Mouse (Mus musculus): Measurements from ENCODE around the gene Hsp90aa1. TPM values are rescaled to one million over a fixed set of nuclear protein-coding genes. Genes with fewer than 3 reads are reported as not detected.
A peak's percentile ranks its signal among the peaks of the same experiment; 100 is the strongest.
"Not testable (repeated sequence)": the region's sequence is repeated elsewhere in the genome, so short reads cannot be mapped to it uniquely, and the experiment has no call there.

Hsp90aa1 gene
- polyA plus RNA-seq, 1 experiment from 2014 or later = 985 TPM

GRCm38 (mm10) chr12:110725051-110725450 lies 22.5 kb upstream of the Hsp90aa1 start:
- Histone ChIP-seq H3K27ac (ENCODE audit: low read depth) (no peak overlapping the region), H3K4me1 (replicated peaks; ENCODE audit: control insufficient read depth, insufficient read depth, low read length) (no peaks in the 10 kb centered on the region), H3K27me3 (replicated peaks; ENCODE audit: control insufficient read depth, insufficient read depth, low read length) (0 out of 2 replicates have a peak, but pooled peaks cover 4% of the 10 kb centered on the region), H3K4me2 (ENCODE audit: low read length) (no peak overlapping the region), H3K36me3 (ENCODE audit: control insufficient read depth, insufficient read depth, low read length) (no peaks in the 10 kb centered on the region), H3K9me3 (ENCODE audit: control insufficient read depth, low read length) (no peaks in the 10 kb centered on the region), H3K9ac (ENCODE audit: low read length) (no peak overlapping the region), H3K4me3 (ENCODE audit: low read depth, low read length) (no peak overlapping the region)
- 94% methylated on average over 5 of the region's 5 CpGs for WGBS
- DNase-seq (ENCODE audit: low spot score) (no peak), ATAC-seq (replicated peaks; ENCODE audit: low FRiP score, low TSS enrichment, low read depth) (no peak)

GRCm38 (mm10) chr12:110716004-110716403 lies 13.5 kb upstream of the Hsp90aa1 start:
- ATAC-seq (replicated peaks; ENCODE audit: low FRiP score, low TSS enrichment, low read depth) = 0 out of 2 replicates have a peak, but pooled peaks have one; percentile 50
- H3K4me2 ChIP-seq (ENCODE audit: low read length) = no peak overlapping the region
- WGBS = 12% methylated on average over 5 of the region's 5 CpGs
- H3K4me3 ChIP-seq (ENCODE audit: low read depth, low read length) = no peak overlapping the region
- no peak overlapping the region for H3K27ac ChIP-seq (ENCODE audit: low read depth)
- H3K9ac ChIP-seq (ENCODE audit: low read length) = no peak overlapping the region
- no peaks in the 10 kb centered on the region for H3K9me3 ChIP-seq (ENCODE audit: control insufficient read depth, low read length)
- no peaks in the 10 kb centered on the region for H3K4me1 ChIP-seq (replicated peaks; ENCODE audit: control insufficient read depth, insufficient read depth, low read length)
- no peaks in the 10 kb centered on the region for H3K36me3 ChIP-seq (ENCODE audit: control insufficient read depth, insufficient read depth, low read length)
- H3K27me3 ChIP-seq (replicated peaks; ENCODE audit: control insufficient read depth, insufficient read depth, low read length) = 0 out of 2 replicates have a peak, but pooled peaks cover 6% of the 10 kb centered on the region
- DNase-seq (ENCODE audit: low spot score) = no peak

DNA sequence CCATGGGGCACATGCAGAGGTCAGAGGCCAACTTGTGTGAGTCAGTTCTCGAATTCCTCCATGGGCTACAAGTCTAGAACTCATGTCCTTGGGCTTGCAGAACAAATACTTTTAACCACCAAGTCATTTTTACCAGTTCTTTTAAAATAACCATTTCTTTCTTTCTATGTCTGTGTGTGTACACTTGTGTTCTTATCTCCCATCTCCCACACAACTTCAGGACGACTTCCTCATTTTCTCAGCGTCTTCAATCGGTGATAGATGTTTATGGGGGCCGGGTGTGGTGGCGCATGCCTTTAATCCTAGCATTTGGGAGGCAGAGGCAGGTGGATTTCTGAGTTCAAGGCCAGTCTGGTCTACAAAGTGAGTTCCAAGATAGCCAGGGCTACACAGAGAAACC lies 11.7 kb upstream of the Hsp90aa1 start:
- H3K27me3 ChIP-seq (replicated peaks; ENCODE audit: control insufficient read depth, insufficient read depth, low read length) = 0 out of 2 replicates have a peak, but pooled peaks cover 1% of the 10 kb centered on the region
- no peak overlapping the region for H3K4me2 ChIP-seq (ENCODE audit: low read length)
- WGBS = 93% methylated on average over 6 of the region's 6 CpGs
- H3K9me3 ChIP-seq (ENCODE audit: control insufficient read depth, low read length) = no peaks in the 10 kb centered on the region
- no peaks in the 10 kb centered on the region for H3K4me1 ChIP-seq (replicated peaks; ENCODE audit: control insufficient read depth, insufficient read depth, low read length)
- H3K36me3 ChIP-seq (ENCODE audit: control insufficient read depth, insufficient read depth, low read length) = no peaks in the 10 kb centered on the region
- no peak overlapping the region for H3K4me3 ChIP-seq (ENCODE audit: low read depth, low read length)
- H3K27ac ChIP-seq (ENCODE audit: low read depth) = no peak overlapping the region
- no peak for ATAC-seq (replicated peaks; ENCODE audit: low FRiP score, low TSS enrichment, low read depth)
- no peak overlapping the region for H3K9ac ChIP-seq (ENCODE audit: low read length)
- DNase-seq (ENCODE audit: low spot score) = no peak

DNA sequence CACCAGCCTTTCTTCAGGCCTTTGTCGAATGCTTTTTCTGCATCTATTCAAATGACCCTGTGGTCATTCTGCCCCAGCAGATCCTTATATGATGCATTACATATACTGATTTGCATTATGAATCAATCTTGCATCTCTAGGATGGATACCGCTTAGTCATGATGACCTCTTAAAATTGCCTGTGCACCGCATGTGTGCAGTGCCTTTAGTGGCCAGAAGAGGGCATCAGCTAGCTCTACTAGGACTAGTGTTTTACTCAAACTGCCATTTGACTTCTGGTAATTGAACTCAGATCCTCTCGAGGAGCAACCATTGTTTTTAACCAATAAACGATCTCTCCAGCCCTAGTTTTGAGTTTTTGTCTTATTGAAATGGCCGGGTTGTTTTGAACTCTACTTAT lies 11.3 kb upstream of the Hsp90aa1 start:
- 96% methylated on average over 6 of the region's 6 CpGs for WGBS
- H3K4me1 ChIP-seq (replicated peaks; ENCODE audit: control insufficient read depth, insufficient read depth, low read length) = no peaks in the 10 kb centered on the region
- H3K4me3 ChIP-seq (ENCODE audit: low read depth, low read length) = no peak overlapping the region
- H3K27ac ChIP-seq (ENCODE audit: low read depth) = no peak overlapping the region
- H3K9ac ChIP-seq (ENCODE audit: low read length) = no peak overlapping the region
- DNase-seq (ENCODE audit: low spot score) (no peak), ATAC-seq (replicated peaks; ENCODE audit: low FRiP score, low TSS enrichment, low read depth) (no peak)
- H3K36me3 ChIP-seq (ENCODE audit: control insufficient read depth, insufficient read depth, low read length) = no peaks in the 10 kb centered on the region
- no peaks in the 10 kb centered on the region for H3K27me3 ChIP-seq (replicated peaks; ENCODE audit: control insufficient read depth, insufficient read depth, low read length)
- no peaks in the 10 kb centered on the region for H3K9me3 ChIP-seq (ENCODE audit: control insufficient read depth, low read length)
- H3K4me2 ChIP-seq (ENCODE audit: low read length) = no peak overlapping the region

DNA sequence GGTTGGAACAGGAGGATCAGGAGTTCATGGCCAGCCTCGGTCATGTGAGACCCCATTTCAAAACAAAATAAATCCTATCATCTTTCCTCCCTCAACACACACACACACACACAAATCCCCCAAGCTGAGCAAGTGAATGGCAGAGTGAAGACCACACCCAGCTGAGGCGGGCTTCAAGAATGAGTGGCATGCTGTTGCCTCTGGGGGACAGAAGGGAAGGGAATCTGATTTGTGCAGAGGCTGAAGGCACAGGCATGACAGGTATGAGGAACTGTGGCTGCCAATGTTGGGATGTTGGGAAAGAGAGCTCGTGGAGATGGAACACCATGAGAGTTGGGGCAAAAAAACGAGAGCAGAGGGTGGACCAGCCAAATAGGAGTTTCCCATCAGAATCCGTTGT lies 8.7 kb upstream of the Hsp90aa1 start:
- no peak for ATAC-seq (replicated peaks; ENCODE audit: low FRiP score, low TSS enrichment, low read depth)
- WGBS = 61% methylated on average over 5 of the region's 5 CpGs

GRCm38 (mm10) chr12:110707451-110707850 lies 4.9 kb upstream of the Hsp90aa1 start:
- Histone ChIP-seq H3K36me3 (ENCODE audit: control insufficient read depth, insufficient read depth, low read length) (no peaks in the 10 kb centered on the region), H3K27ac (ENCODE audit: low read depth) (no peak overlapping the region), H3K9ac (ENCODE audit: low read length) (no peak overlapping the region), H3K4me3 (ENCODE audit: low read depth, low read length) (no peak overlapping the region), H3K4me2 (ENCODE audit: low read length) (no peak overlapping the region), H3K4me1 (replicated peaks; ENCODE audit: control insufficient read depth, insufficient read depth, low read length) (no peaks in the 10 kb centered on the region), H3K27me3 (replicated peaks; ENCODE audit: control insufficient read depth, insufficient read depth, low read length) (no peaks in the 10 kb centered on the region), H3K9me3 (ENCODE audit: control insufficient read depth, low read length) (no peaks in the 10 kb centered on the region)
- ATAC-seq (replicated peaks; ENCODE audit: low FRiP score, low TSS enrichment, low read depth) (no peak), DNase-seq (ENCODE audit: low spot score) (no peak)
- 88% methylated on average over 7 of the region's 7 CpGs for WGBS

More for the DNA sequence above, 8.7 kb upstream of the Hsp90aa1 start:
- Histone ChIP-seq H3K9ac (ENCODE audit: low read length) (no peak overlapping the region), H3K4me1 (replicated peaks; ENCODE audit: control insufficient read depth, insufficient read depth, low read length) (no peaks in the 10 kb centered on the region), H3K36me3 (ENCODE audit: control insufficient read depth, insufficient read depth, low read length) (no peaks in the 10 kb centered on the region), H3K4me2 (ENCODE audit: low read length) (no peak overlapping the region), H3K27ac (ENCODE audit: low read depth) (no peak overlapping the region), H3K9me3 (ENCODE audit: control insufficient read depth, low read length) (no peaks in the 10 kb centered on the region), H3K27me3 (replicated peaks; ENCODE audit: control insufficient read depth, insufficient read depth, low read length) (no peaks in the 10 kb centered on the region), H3K4me3 (ENCODE audit: low read depth, low read length) (no peak overlapping the region)
- no peak for DNase-seq (ENCODE audit: low spot score)

- Histone ChIP-seq H3K27me3 (replicated peaks; ENCODE audit: control insufficient read depth, insufficient read depth, low read length) (no peaks in the 10 kb centered on the region), H3K9ac (ENCODE audit: low read length) (peak overlapping the region; percentile 41), H3K4me3 (ENCODE audit: low read depth, low read length) (peak overlapping the region; percentile 34), H3K4me1 (replicated peaks; ENCODE audit: control insufficient read depth, insufficient read depth, low read length) (no peaks in the 10 kb centered on the region), H3K4me2 (ENCODE audit: low read length) (peak overlapping the region; percentile 68), H3K27ac (ENCODE audit: low read depth) (peak overlapping the region; percentile 24; the same call in 1 of the 2 replicates), H3K9me3 (ENCODE audit: control insufficient read depth, low read length) (no peaks in the 10 kb centered on the region), H3K36me3 (ENCODE audit: control insufficient read depth, insufficient read depth, low read length) (no peaks in the 10 kb centered on the region)
- ATAC-seq (replicated peaks; ENCODE audit: low FRiP score, low TSS enrichment, low read depth) (peak; percentile 73), DNase-seq (ENCODE audit: low spot score) (peak; percentile 77)
- 2% methylated on average over 27 of the region's 27 CpGs for WGBS
Observed at GRCm38 (mm10) chr12:110706337-110707231, 4.1 kb upstream of the Hsp90aa1 start.

GRCm38 (mm10) chr12:110705419-110705818 lies 2.9 kb upstream of the Hsp90aa1 start:
- H3K9ac ChIP-seq (ENCODE audit: low read length); H3K9me3 ChIP-seq (ENCODE audit: control insufficient read depth, low read length); H3K36me3 ChIP-seq (ENCODE audit: control insufficient read depth, insufficient read depth, low read length); H3K4me2 ChIP-seq (ENCODE audit: low read length); H3K27ac ChIP-seq (ENCODE audit: low read depth); H3K27me3 ChIP-seq (replicated peaks; ENCODE audit: control insufficient read depth, insufficient read depth, low read length); ATAC-seq (replicated peaks; ENCODE audit: low FRiP score, low TSS enrichment, low read depth); DNase-seq (ENCODE audit: low spot score); H3K4me1 ChIP-seq (replicated peaks; ENCODE audit: control insufficient read depth, insufficient read depth, low read length); H3K4me3 ChIP-seq (ENCODE audit: low read depth, low read length): not testable (repeated sequence)
- WGBS = 87% methylated on average over 4 of the region's 4 CpGs

DNA sequence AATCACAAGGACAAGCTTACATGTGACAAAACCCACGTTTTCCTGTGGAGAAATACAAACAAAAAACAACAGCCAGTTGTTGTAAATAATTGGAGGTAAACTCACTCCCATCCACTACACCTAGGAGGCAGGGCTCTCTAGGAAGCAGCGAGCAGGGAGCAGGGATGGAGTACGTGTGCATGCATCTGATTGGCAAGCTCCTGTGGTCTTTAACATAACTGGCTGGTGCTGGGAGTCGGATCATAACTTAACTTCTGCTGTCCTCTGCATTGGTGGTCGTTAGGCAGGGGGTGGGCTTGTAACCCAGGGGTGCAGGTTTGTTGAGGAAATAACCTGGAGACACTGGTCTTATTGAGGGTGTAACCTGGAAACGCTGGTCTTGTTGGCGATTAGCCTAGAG lies 1.2 kb upstream of the Hsp90aa1 start:
- Histone ChIP-seq H3K9me3 (ENCODE audit: control insufficient read depth, low read length) (no peaks in the 10 kb centered on the region), H3K9ac (ENCODE audit: low read length) (no peak overlapping the region), H3K27ac (ENCODE audit: low read depth) (no peak overlapping the region), H3K4me3 (ENCODE audit: low read depth, low read length) (no peak overlapping the region), H3K36me3 (ENCODE audit: control insufficient read depth, insufficient read depth, low read length) (no peaks in the 10 kb centered on the region), H3K27me3 (replicated peaks; ENCODE audit: control insufficient read depth, insufficient read depth, low read length) (no peaks in the 10 kb centered on the region), H3K4me2 (ENCODE audit: low read length) (no peak overlapping the region), H3K4me1 (replicated peaks; ENCODE audit: control insufficient read depth, insufficient read depth, low read length) (0 out of 2 replicates have a peak, but pooled peaks cover 2% of the 10 kb centered on the region)
- DNase-seq (ENCODE audit: low spot score) (no peak), ATAC-seq (replicated peaks; ENCODE audit: low FRiP score, low TSS enrichment, low read depth) (no peak)
- 65% methylated on average over 7 of the region's 7 CpGs for WGBS
